Mouse (Mus musculus): ENCODE measurements around the gene Vasp. TPM values are rescaled to one million over a fixed set of nuclear protein-coding genes. Genes with fewer than 3 reads are reported as not detected.

The Vasp gene
- polyA plus RNA-seq, 1 experiment from 2014 or later = 39.5 TPM

GRCm38 (mm10) chr7:19265147-19265546 is 6.5 kb downstream of the Vasp start:
- WGBS = 87% methylated on average over 7 of the region's 7 CpGs
- Histone ChIP-seq H3K9ac (replicated peaks) (no peak overlapping the region), H3K9me3 (no peaks in the 10 kb centered on the region), H3K4me1 (peaks cover 14% of the 10 kb centered on the region), H3K27ac (replicated peaks) (no peak overlapping the region), H3K4me2 (replicated peaks) (no peak overlapping the region), H3K27me3 (no peaks in the 10 kb centered on the region), H3K36me3 (peaks cover 30% of the 10 kb centered on the region), H3K4me3 (no peak overlapping the region)
- ATAC-seq (replicated peaks) = no peak

DNA sequence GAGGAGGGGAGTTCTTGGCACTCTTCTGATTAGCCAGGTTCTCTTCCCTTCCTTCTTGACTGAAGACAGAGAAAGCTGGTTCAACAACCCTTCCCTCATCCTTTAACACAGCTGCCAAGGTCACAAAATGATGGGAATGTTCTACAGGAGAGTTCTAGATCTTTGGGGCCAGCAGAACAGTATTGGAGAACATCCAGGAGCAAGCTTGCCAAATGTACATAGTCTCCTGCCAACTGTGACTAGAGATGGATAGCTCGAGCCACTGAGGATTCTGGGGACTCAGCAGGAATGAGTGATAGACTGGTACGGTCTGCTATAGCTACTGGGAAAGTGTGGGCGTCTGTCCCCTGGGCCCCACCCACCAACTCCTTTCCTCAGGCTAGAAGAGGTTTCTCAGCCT is 13.3 kb downstream of the Vasp start:
- H3K36me3 ChIP-seq = peaks cover 60% of the 10 kb centered on the region
- WGBS = 78% methylated on average over 3 of the region's 3 CpGs

GRCm38 (mm10) chr7:19257390-19258022 is 14.1 kb downstream of the Vasp start:
- Histone ChIP-seq H3K4me1 (no peaks in the 10 kb centered on the region), H3K9ac (replicated peaks) (no peak overlapping the region), H3K4me3 (no peak overlapping the region), H3K27ac (replicated peaks) (no peak overlapping the region), H3K36me3 (peaks cover 56% of the 10 kb centered on the region), H3K4me2 (replicated peaks) (no peak overlapping the region), H3K27me3 (no peaks in the 10 kb centered on the region), H3K9me3 (no peaks in the 10 kb centered on the region)
- 37% methylated on average over 11 of the region's 11 CpGs for WGBS
- ATAC-seq (replicated peaks) = 0 out of 2 replicates have a peak, but pooled peaks have one; percentile 55

More for the DNA sequence above, 13.3 kb downstream of the Vasp start:
- no peaks in the 10 kb centered on the region for H3K4me1 ChIP-seq
- no peak overlapping the region for H3K27ac ChIP-seq (replicated peaks)
- ATAC-seq (replicated peaks) = no peak
- H3K4me3 ChIP-seq = no peak overlapping the region
- H3K9ac ChIP-seq (replicated peaks) = no peak overlapping the region
- H3K9me3 ChIP-seq = no peaks in the 10 kb centered on the region
- H3K4me2 ChIP-seq (replicated peaks) = no peak overlapping the region
- H3K27me3 ChIP-seq = no peaks in the 10 kb centered on the region

DNA sequence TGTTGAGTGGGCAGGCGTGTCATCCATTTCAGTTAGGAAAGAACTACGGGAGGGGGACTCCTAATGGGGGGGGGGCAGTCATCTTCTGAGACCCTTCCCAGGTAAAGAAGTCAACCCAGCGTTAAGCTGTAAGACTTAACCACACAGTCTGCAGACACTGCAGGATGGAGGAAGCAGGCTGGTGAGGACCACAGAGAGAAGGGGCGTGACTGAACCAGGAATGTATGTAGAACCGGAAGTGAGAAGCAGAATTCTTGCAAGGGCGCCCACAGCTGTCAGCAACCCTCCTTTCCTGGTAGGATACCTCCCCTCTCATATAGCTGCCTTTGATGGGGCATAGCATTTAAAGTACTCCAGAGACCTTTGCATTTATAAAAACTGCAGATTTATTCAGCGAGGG is 15.1 kb downstream of the Vasp start:
- H3K4me1 ChIP-seq = no peaks in the 10 kb centered on the region
- H3K4me3 ChIP-seq = no peak overlapping the region
- no peak overlapping the region for H3K4me2 ChIP-seq (replicated peaks)
- H3K9me3 ChIP-seq = no peaks in the 10 kb centered on the region
- H3K36me3 ChIP-seq = peaks cover 49% of the 10 kb centered on the region
- no peak overlapping the region for H3K27ac ChIP-seq (replicated peaks)
- no peak for ATAC-seq (replicated peaks)
- 92% methylated on average over 7 of the region's 7 CpGs for WGBS
- no peaks in the 10 kb centered on the region for H3K27me3 ChIP-seq
- H3K9ac ChIP-seq (replicated peaks) = no peak overlapping the region

DNA sequence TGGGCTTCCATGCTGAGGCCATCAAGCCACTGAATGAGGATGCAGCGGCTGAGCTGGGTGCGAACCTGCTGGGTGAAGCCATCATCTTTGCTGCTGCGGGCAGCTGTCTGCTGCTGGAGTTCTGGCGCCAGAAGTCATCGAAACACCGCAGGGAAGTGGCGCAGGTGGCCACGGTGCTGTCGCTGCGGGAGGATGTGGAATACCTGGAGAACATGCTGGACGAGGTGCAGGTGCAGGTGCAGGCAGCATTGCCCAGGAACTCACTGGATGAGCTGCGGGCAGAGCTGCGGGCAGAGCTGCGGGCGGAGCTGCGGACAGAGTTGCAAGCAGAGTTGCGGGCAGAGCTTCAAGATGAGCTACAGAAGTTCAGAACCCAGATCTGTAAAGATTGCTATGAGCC is 16.2 kb downstream of the Vasp start:
- H3K9ac ChIP-seq (replicated peaks) = no peak overlapping the region
- no peak overlapping the region for H3K27ac ChIP-seq (replicated peaks)
- 90% methylated on average over 17 of the region's 17 CpGs for WGBS
- no peak overlapping the region for H3K4me3 ChIP-seq
- no peaks in the 10 kb centered on the region for H3K27me3 ChIP-seq
- no peak overlapping the region for H3K4me2 ChIP-seq (replicated peaks)
- no peaks in the 10 kb centered on the region for H3K9me3 ChIP-seq
- no peak for ATAC-seq (replicated peaks)
- no peaks in the 10 kb centered on the region for H3K4me1 ChIP-seq
- peaks cover 40% of the 10 kb centered on the region for H3K36me3 ChIP-seq

DNA sequence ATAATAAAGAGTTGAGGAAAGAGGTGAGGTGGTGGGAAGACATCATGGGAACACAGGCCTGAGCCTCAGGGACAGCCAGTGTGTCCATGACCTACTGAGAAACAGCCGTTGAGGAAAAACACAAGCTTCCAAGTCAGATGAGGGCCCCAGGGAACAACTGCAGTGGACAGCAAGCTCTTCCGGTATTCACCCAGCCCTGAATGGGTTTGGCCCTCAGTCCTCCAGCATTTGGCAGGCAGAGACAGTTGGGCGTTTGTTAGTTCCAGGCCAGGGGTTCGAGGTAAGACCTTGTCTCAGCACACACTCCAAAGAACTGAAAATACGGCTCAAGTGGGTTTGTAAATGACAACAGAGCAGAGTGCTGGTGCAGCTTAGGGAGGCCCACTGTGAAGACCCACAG is 18.2 kb downstream of the Vasp start:
- Histone ChIP-seq H3K4me2 (replicated peaks) (no peak overlapping the region), H3K27me3 (no peaks in the 10 kb centered on the region), H3K4me1 (no peaks in the 10 kb centered on the region), H3K9me3 (no peaks in the 10 kb centered on the region), H3K9ac (replicated peaks) (no peak overlapping the region), H3K36me3 (peaks cover 23% of the 10 kb centered on the region), H3K27ac (replicated peaks) (no peak overlapping the region), H3K4me3 (no peak overlapping the region)
- ATAC-seq (replicated peaks) = no peak
- WGBS = 55% methylated on average over 5 of the region's 5 CpGs

- no peaks in the 10 kb centered on the region for H3K4me1 ChIP-seq
- peaks cover 16% of the 10 kb centered on the region for H3K36me3 ChIP-seq
- WGBS = 85% methylated on average over 4 of the region's 4 CpGs
- H3K9me3 ChIP-seq = no peaks in the 10 kb centered on the region
- H3K4me3 ChIP-seq = no peak overlapping the region
- ATAC-seq (replicated peaks) = no peak
- H3K27me3 ChIP-seq = no peaks in the 10 kb centered on the region
- no peak overlapping the region for H3K9ac ChIP-seq (replicated peaks)
- H3K4me2 ChIP-seq (replicated peaks) = no peak overlapping the region
- H3K27ac ChIP-seq (replicated peaks) = no peak overlapping the region
Observed at GRCm38 (mm10) chr7:19252078-19252477, 19.5 kb downstream of the Vasp start.

DNA sequence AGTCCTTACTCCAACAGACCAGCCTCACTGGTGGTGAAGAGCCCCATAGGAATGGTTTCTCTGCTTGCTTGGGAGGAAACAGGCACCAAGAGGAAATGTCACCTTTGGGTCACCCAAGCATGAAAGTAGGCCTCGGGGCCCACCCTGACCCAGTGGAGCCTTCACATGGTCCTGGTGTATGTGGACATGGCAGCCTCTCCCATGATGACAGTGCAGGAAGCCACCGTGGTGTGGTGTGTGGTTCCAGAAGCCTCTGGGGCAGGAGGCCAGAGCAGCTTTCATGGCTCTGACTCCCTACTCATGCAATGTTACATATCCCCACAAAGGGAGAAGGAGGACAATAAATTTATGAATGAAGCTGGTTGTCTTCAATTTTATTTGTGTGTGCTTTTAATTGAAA is 24.1 kb downstream of the Vasp start:
- H3K9me3 ChIP-seq = no peaks in the 10 kb centered on the region
- no peak overlapping the region for H3K9ac ChIP-seq (replicated peaks)
- 96% methylated on average over 2 of the region's 2 CpGs for WGBS
- no peak overlapping the region for H3K27ac ChIP-seq (replicated peaks)
- 0 out of 2 replicates have a peak, but pooled peaks cover 3% of the 10 kb centered on the region for H3K4me1 ChIP-seq
- H3K4me3 ChIP-seq = no peak overlapping the region
- no peak for ATAC-seq (replicated peaks)
- H3K27me3 ChIP-seq = no peaks in the 10 kb centered on the region
- H3K36me3 ChIP-seq = peaks cover 16% of the 10 kb centered on the region
- H3K4me2 ChIP-seq (replicated peaks) = no peak overlapping the region

DNA sequence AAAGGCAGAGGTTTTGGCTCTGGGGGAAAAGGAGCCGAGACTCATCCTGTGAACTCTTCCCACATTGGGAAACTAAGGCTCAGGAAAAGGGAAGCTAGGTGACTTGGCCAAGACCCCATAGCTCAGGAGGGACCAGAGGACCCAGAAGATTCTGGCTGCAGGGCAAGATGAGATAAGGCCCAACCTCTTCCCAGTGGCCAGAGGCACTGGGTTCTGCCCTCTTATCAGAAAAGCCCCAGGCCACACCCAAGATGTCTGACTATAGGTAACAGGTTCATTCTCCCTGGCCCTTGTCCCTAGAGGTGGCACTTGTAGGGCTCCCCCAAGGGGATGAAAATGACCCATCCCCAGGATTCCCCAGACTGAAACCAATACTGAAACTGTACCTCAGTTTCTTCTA is 24.8 kb downstream of the Vasp start:
- Histone ChIP-seq H3K27me3 (no peaks in the 10 kb centered on the region), H3K4me3 (no peak overlapping the region), H3K4me2 (replicated peaks) (no peak overlapping the region), H3K4me1 (0 out of 2 replicates have a peak, but pooled peaks cover 3% of the 10 kb centered on the region), H3K27ac (replicated peaks) (no peak overlapping the region), H3K9ac (replicated peaks) (no peak overlapping the region), H3K36me3 (peaks cover 16% of the 10 kb centered on the region), H3K9me3 (no peaks in the 10 kb centered on the region)
- no peak for ATAC-seq (replicated peaks)
- 94% methylated on average over 1 of the region's 1 CpGs for WGBS

- Histone ChIP-seq H3K27ac (replicated peaks) (no peak overlapping the region), H3K9ac (replicated peaks) (no peak overlapping the region), H3K4me2 (replicated peaks) (no peak overlapping the region), H3K27me3 (no peaks in the 10 kb centered on the region), H3K36me3 (peaks cover 16% of the 10 kb centered on the region), H3K9me3 (no peaks in the 10 kb centered on the region), H3K4me1 (0 out of 2 replicates have a peak, but pooled peaks cover 3% of the 10 kb centered on the region), H3K4me3 (no peak overlapping the region)
- ATAC-seq (replicated peaks) = no peak
- WGBS = 84% methylated on average over 3 of the region's 3 CpGs
Observed at GRCm38 (mm10) chr7:19245083-19245482, 26.5 kb downstream of the Vasp start.

- Histone ChIP-seq H3K9me3 (no peaks in the 10 kb centered on the region), H3K9ac (replicated peaks) (no peak overlapping the region), H3K27ac (replicated peaks) (no peak overlapping the region), H3K27me3 (no peaks in the 10 kb centered on the region), H3K36me3 (peaks cover 16% of the 10 kb centered on the region), H3K4me1 (peaks cover 12% of the 10 kb centered on the region), H3K4me2 (replicated peaks) (no peak overlapping the region), H3K4me3 (no peak overlapping the region)
- ATAC-seq (replicated peaks) = no peak
- 29% methylated on average over 5 of the region's 5 CpGs for WGBS
Observed at GRCm38 (mm10) chr7:19243858-19244257, 27.8 kb downstream of the Vasp start.

DNA sequence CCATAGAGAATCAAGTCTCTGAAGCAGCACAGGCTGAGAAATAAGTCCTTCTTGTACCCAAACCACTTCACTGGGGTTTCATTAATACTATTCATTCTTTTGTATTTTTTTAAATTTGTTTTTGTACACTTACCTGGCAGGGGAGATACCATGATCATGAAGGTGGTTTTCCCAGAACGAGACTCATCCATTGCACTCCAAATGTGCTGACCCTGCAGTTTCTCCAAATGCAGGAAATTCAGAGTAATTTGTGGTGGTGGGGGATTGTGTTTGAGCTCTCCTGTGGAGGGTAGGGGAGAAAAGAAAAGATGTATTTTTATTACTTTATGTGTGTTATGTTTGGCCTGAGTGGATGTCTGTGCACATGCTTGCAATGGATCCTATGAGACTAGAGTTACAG is 29.6 kb downstream of the Vasp start:
- Histone ChIP-seq H3K27ac (replicated peaks) (no peak overlapping the region), H3K4me2 (replicated peaks) (no peak overlapping the region)
- WGBS = 86% methylated on average over 1 of the region's 1 CpGs

DNA sequence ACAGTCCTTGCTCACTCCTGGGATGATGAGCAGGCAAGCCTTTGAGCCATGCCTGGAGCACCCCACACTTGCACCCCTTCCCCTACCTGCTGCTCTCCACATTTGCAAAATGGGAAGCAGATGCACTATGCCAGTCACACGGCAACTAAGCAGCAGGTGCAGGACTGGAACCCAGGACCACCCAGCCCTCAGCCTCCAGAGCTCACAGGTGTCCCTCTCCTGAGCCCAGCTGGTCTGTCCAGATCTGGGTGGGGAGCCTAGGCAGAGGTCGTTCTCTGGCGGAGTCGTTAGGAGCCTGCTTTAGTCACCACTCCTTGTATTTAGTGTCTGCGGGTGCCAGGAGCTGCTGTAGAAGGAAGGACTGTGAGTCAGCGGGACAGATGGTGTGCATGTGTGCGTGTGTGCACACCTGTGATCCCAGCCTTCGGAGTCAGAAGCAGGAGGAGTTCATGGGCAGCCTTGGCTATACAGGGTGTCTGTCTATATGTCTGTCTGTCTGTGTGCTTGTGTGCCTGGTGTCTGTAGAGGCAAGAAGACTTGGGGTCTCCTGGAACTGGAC is 30.6 kb downstream of the Vasp start:
- no peak overlapping the region for H3K27ac ChIP-seq (replicated peaks)
- no peaks in the 10 kb centered on the region for H3K9me3 ChIP-seq
- ATAC-seq (replicated peaks) = no peak
- H3K4me2 ChIP-seq (replicated peaks) = no peak overlapping the region
- H3K27me3 ChIP-seq = no peaks in the 10 kb centered on the region
- H3K4me1 ChIP-seq = peaks cover 15% of the 10 kb centered on the region
- H3K4me3 ChIP-seq = no peak overlapping the region
- H3K36me3 ChIP-seq = peaks cover 9% of the 10 kb centered on the region
- no peak overlapping the region for H3K9ac ChIP-seq (replicated peaks)
- WGBS = 85% methylated on average over 8 of the region's 8 CpGs

More for the DNA sequence above, 29.6 kb downstream of the Vasp start:
- Histone ChIP-seq H3K4me1 (peaks cover 12% of the 10 kb centered on the region), H3K36me3 (peaks cover 12% of the 10 kb centered on the region), H3K27me3 (no peaks in the 10 kb centered on the region), H3K4me3 (no peak overlapping the region), H3K9ac (replicated peaks) (no peak overlapping the region), H3K9me3 (no peaks in the 10 kb centered on the region)
- ATAC-seq (replicated peaks) = no peak
